Mouse (Mus musculus) right cerebral cortex, postnatal 14 days (tissue): ENCODE results near the gene Fmnl1.

Source experiments
- DNase-seq: peaks from one replicate; pipeline ENCODE4 v3.0.0; 2022

Fmnl1 gene

DNA sequence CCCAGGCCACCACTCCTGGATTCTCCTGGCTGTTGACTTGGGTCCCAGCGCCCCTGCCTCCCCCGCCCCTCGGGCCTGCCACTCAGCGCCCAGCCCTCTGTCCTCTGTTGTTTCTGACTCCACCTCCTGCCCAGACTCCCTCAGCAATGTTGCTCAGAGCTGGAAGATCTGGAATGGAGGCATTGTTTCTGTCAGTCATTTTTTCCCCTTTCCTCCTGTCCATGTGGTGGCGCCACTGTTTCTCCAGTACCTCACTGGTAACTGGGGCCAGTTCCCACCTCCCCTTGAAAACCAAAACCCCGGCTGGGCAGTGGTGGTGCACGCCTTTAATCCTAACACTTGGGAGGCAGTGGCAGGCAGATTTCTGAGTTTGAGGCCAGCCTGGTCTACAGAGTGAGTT, 9.5 kb upstream of the Fmnl1 start:
- no peak for DNase-seq

DNA sequence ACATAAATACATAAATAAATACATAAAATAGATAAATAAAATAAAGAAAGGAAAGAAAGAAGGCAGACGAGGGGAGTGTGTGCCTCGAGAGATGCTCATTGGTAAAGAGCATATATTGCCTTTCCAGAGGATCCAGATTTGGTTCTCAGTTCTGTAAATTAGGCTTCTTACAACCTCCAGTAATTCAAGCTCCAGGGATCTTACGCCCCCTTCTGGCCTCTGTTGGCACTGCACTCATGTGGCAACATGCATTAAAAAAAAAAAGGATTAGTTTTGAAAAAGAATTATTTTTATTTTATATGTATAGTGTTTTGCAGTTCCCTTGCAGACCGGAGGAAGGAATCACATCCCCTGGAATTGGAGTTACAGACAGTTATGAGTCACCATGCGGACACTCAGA, 8.8 kb upstream of the Fmnl1 start:
- DNase-seq, result no peak

DNA sequence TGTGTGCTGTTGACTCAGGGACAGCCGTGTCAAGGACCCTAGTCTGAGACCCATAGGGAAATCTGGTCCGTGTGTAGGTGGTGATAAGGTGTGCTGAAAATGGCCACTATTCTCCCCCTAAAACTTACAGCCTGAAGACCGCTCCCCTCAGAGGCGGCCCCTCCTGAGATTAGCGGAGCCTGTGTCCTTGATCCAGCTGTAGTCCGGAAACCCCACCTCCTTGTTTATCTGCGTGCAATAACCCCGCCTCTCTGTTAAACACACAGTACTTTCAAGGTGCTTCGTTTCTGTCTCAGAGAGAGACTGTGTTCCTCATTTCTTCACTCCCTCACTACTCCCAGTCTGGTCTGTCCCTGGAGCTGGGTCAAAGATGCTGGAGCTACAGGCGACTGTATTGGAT, 6.5 kb upstream of the Fmnl1 start:
- DNase-seq, result no peak

- DNase-seq, result peak; percentile 62
These were observed 2.1 kb upstream of the Fmnl1 start for GRCm38 (mm10) chr11:103168690-103169390.

GRCm38 (mm10) chr11:103169664-103170063, 1.2 kb upstream of the Fmnl1 start:
- no peak for DNase-seq

- DNase-seq, result no peak
These were observed 805 bp upstream of the Fmnl1 start for GRCm38 (mm10) chr11:103170111-103170493.

GRCm38 (mm10) chr11:103171286-103171620, 346 bp downstream of the Fmnl1 start:
- no peak for DNase-seq

DNA sequence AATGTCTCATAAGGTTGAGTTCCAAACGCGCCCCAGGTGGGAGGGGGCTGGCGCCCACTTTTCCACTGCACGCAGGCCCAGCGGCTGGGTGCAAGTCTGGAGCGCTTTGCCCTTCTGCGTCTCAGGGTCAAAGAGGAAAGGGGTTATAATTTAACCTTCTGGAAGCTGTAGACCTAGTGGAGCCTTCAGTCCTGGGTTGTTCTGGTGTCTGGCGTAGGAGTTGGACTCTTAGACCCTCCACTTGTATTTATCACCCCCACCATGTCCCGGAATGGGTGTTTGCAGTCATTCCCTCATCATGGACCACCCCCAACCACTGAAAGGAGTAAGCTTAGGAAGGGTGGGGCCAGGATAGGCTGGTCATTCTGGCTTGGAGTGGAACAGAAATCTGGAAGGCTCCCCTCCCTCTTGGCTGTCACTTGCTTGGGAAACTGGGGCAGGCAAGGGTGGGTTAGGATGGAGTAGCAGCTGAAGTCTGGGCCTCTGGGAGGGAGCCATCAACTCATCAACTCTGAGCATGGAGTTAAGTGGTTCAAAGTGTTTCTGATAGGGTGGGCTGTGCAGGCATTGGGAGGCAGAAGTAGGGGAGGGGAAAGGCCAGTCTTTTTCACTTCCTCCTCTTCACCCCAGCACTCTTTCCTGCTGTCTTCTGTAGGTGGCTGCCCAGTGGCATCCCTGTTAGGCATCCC, 940 bp downstream of the Fmnl1 start:
- DNase-seq, result no peak

GRCm38 (mm10) chr11:103172392-103173040, 1.6 kb downstream of the Fmnl1 start:
- no peak for DNase-seq

DNA sequence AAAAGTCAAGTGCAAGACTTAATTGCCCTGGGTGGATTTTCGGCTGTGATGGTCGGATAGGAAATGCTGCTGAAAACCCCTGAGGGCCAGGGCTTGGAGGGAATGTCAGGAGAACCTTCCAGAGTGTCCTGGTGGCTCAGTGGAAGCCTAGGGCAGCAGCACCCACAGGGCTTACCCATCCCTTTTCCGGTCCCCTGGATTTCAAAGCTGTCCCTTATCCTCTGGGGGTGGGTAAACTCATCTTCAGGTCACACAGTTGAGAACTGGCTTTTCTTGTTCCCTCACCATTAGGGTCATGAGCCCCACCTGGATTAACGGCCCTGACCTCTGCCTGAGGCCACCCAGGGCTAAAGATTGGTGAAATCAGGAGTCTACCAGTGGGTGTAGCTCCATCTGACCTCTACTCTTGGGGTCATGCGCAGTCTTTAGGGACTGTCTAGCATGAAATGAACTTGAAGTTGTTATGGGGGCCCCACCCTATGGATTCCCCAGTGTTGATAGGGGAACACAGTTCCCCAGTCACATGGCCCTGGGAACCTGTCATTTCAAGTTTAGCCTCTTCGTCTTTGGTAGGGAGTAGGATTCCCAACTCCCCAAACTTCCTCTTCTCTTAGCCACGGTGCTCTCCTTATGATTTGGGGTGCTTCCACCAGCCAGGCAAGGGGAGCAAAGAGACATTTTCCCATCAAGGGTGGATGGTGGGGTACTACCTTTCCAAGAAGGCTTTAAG, 2.3 kb downstream of the Fmnl1 start:
- no peak for DNase-seq

DNA sequence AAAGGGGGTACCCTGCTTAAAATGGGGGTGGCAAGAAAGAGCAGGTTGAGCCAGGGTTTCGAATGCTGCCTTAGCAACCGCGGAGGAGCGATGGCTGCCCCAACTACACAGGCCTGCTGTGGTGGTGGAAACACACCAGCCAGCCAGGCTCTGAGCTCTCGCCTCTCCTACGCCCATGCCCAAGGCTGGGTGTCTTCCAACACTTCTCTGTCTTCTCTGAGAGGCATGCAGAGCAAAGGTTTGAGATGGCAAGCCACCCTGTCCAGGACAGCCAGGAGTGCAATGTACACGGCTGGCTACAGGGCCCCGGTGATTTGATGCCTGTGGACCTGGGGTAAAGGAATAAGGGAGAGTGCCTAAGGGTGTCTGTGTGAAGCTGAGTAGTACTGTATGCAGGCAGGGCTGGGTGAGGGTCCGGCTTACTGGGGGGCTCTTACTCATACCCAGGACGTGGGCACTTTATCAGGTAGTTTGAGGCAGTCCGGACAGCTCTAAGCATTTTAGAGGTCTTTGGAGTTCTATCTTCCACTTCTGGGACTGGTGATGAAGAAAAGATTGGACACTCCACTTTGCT, 3.0 kb downstream of the Fmnl1 start:
- no peak for DNase-seq

GRCm38 (mm10) chr11:103174411-103174832, 3.5 kb downstream of the Fmnl1 start:
- DNase-seq, result no peak

GRCm38 (mm10) chr11:103174891-103175391, 4.0 kb downstream of the Fmnl1 start:
- DNase-seq, result no peak

DNA sequence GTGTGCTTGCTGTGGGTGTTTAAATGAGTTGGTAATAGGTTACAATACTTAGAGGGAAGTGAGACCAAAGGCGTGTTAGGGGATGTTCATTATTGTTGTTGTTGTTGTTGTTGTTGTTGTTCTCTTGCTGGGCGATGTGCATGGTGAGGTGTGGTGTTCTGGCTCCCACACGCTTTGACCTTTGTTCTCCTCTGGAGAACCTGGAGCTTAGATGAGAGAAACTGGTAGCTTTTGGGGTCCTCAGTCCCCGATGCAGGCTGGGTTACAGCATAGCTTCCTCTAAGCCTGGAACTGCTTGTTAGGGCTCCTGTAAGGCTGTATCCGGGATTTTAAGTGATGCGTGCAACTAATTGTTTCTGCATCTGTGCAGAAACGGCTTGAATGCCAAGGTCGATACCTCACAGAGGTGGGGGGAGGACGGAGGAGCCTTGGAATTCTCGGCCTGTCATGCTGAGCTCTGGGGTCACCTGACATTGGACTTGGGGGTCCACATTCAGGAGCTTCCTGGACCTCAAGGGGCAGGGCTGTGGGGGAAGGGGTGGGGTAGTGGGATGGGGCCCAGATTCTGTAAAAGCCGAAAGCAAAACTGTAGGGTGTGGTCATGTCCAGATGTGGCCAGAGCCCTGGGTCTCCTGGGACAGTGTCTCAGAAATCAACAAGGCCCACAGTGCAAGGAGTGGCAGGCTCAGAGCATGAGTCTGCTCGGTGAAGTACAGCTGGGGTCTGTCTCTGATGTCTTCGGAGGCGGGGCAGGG, 5.0 kb downstream of the Fmnl1 start:
- no peak for DNase-seq

DNA sequence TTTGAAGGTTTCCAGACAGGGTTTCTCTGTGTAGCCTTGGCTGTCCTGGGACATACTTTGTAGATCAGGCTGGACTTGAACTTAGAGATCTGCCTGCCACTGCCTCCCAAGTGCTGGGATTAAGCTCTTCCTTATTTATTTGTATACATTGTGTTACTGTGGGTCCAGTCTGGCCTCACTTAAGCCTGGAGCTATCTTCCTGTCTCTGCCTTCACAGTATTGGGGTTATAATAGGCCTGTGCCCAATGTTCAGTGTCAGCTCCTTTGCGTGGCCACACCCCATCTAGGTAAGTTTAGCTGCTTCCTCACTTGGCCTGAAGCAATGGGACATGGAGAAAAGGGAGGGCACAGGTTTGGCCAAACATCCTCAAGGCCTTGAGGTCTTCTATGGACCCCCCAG, 5.6 kb downstream of the Fmnl1 start:
- no peak for DNase-seq

DNA sequence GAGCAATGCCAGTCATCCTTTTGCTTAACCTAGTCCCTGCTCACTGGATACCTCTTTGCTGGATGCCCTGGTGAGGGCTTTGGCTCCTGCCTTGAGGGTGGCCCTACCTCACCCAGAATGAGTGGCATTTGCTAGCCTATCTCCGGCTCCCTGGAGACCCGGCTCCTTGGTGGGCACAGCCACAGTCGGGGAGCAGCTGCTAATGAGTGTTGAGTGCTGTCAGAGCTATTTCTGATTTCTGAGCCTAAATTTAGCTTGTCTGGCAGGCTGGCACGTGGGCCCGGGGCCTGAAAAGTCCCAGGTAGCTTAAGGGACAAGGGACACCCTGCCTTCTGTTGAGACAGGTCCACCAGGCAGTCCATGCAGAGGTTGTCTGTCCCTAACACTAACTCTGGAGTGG, 6.3 kb downstream of the Fmnl1 start:
- no peak for DNase-seq

GRCm38 (mm10) chr11:103177815-103178485, 7.0 kb downstream of the Fmnl1 start:
- DNase-seq, result no peak

DNA sequence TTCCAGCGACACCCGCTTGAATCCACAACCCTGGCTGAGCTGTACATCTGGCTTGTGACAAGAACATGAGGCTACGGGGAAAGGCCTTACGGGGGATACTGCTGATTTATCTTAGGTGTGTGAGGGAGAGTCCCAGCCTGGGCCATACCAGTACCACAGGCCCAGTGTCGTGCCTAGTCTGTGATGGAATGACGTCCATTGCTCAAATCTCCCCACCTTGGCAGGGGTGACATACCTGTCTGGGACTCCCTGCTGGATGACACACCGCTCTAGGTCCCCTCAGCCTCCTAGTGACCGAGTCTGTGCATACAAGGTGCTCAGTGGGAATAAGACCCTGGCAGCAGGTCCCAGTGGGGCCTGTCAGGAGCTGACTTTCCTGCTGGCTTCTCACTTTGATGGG, 7.8 kb downstream of the Fmnl1 start:
- no peak for DNase-seq

DNA sequence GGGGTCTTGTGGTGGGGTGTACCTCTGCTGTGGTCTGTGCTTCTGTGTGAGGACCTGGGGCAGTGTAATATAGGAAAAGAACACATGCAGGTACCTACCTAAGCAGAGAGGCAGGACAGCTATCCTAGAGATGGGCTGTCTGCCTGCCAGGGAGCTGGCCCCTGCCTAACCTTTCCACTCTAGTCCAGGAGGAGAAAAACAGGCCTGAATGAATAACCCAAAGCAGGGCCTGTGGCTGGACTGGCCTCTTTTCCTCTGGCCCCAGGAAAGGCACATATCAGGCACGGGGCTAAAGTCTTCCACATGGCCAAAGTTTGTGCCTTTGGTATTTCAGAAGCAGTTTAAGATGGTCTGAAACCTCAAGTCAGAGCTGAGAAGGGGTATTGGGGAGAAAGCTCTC, 9.5 kb downstream of the Fmnl1 start:
- no peak for DNase-seq

GRCm38 (mm10) chr11:103181349-103181748, 10.4 kb downstream of the Fmnl1 start:
- DNase-seq, result no peak

DNA sequence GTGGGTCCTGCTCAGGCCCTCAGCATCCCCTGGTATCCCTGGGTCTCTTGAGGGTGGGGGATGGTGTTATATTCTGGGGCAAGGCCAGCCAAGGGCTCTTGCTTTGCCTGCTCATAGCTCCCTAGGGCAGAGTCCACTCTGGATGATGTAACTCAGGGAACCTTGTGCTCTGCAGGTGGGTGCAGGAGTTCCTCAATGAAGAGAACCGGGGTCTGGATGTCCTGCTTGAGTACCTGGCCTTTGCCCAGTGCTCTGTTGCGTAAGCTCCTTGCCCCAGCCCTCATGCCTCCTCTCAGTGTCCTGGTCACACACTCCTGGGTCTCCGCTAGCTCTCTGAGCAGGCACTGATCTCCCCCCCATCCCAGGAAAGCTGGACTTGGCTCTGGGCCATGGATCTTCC, 11.0 kb downstream of the Fmnl1 start:
- DNase-seq, result no peak

DNA sequence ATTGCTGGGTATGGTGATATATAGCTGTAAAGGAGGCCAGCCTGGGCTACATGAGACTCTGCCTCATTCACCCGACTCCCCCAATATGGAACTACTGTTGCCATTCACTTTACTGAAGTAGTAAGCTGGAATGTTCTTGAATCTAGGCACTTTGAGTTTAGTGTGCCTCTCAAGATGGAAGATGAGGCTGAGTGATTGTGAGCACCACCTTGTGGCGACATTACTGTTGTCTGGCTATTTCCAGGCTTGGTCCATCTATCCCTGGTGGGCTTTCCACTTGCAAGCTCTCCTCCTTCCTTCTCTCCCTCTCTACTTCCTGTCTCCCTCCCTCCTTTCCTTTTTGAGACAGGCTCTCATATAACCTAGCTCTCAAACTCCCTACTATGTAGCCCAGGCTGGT, 14.0 kb downstream of the Fmnl1 start:
- DNase-seq, result peak; percentile 68
